In the genomic region with DNA sequence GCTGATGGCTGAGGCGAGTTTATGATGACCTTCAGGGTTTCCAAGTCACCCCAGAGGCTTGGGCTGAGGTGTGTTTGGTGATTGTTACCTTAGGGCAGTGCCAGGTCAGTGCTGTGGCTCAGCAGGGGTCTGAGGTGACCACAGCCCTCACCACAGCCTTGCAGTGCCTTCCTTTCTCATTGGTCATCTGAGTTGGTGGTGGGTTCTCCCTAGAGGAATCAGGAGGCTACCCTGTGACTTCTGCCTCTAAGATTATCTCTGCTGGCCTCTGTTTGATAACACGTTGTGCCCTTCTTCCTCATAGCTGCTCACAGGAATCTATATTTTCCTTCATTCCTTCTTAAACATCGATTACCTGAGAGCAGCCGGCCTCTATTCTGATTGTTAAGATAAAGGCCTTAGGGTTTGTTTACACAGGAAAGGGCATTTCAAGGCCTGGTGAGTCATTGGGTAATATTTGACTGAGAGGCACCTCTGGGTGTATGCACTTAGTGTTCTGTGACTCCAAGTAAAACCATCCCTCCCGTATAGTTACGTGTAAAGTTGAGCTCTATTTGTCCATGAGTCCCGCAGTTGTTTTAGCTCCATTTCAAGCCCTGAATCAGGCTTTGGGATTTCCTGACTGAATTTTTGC, we compare ENCODE assay signal across 13 mouse cellular contexts. TPM values are rescaled to one million over a fixed set of nuclear protein-coding genes. Genes with fewer than 3 reads are reported as not detected.
A peak's percentile ranks its signal among the peaks of the same experiment; 100 is the strongest.
DNase-seq lines count a peak whose midpoint lies in the region; ATAC-seq and TF ChIP-seq lines count a peak whose summit lies in the region.
"Had no signal": no experiment of that assay in that cellular context is flagged by ENCODE, and none has a peak within 500 bp of the region (broad histone marks: within the 10 kb centered on the region; RNA-seq: fewer than 3 reads in every experiment).

No protein-coding gene starts in this region.

- no peak overlapping the region for H3K4me3 ChIP-seq in kidney, embryonic 15.5 days (replicated peaks)
- no peak overlapping the region for H3K4me3 ChIP-seq in small intestine, adult 2 months (ENCODE audit: low read depth, low read length)
- H3K4me3 ChIP-seq: heart, embryonic 12.5 days; hindbrain, embryonic 13.5 days; layer of hippocampus, adult 2 months had no signal

- no peaks in the 10 kb centered on the region for H3K27me3 ChIP-seq in kidney, embryonic 15.5 days
- H3K27me3 ChIP-seq in small intestine, adult 2 months (ENCODE audit: control insufficient read depth, insufficient read depth, low read length), result no peaks in the 10 kb centered on the region
- H3K27me3 ChIP-seq: heart, embryonic 12.5 days; hindbrain, embryonic 13.5 days had no signal

- TF ChIP-seq POLR2A in small intestine, adult 2 months (IDR thresholded peaks at IDR 0.05; ENCODE audit: low read depth, low read length), result no peak

- H3K4me1 ChIP-seq in kidney, embryonic 15.5 days, result peaks cover 47% of the 10 kb centered on the region
- H3K4me1 ChIP-seq in small intestine, adult 2 months (ENCODE audit: control insufficient read depth, insufficient read depth, insufficient read length, low read length), result peaks cover 10% of the 10 kb centered on the region

- peak overlapping the region; percentile 57 for H3K27ac ChIP-seq in kidney, embryonic 15.5 days
- H3K27ac ChIP-seq in small intestine, adult 2 months (ENCODE audit: insufficient read depth, low read depth, low read length), result peak overlapping the region; percentile 24; the same call in 1 of the 2 replicates
- H3K27ac ChIP-seq: hindbrain, embryonic 13.5 days; layer of hippocampus, adult 2 months had no signal

- DNase-seq in kidney, adult 18-20 months, result peak; percentile 44
- DNase-seq in kidney, postnatal 10 days, result no peak
- peak; percentile 49 for DNase-seq in NIH3T3 (ENCODE audit: low read depth)
- no peak for DNase-seq in right cerebral cortex, adult 2 months (ENCODE audit: low spot score in 2 of 2)
- no peak for DNase-seq in left cerebral cortex, postnatal 36 days (ENCODE audit: low spot score in 2 of 2)
- DNase-seq: adrenal gland, postnatal 25 days; cerebellum, adult 11 months; thymus, postnatal 14 days had no signal

- no peak overlapping the region for H3K9ac ChIP-seq in kidney, embryonic 15.5 days
- H3K9ac ChIP-seq: heart, embryonic 12.5 days; hindbrain, embryonic 13.5 days had no signal

- H3K36me3 ChIP-seq in kidney, embryonic 15.5 days, result peaks cover 80% of the 10 kb centered on the region
- H3K36me3 ChIP-seq in small intestine, adult 2 months (ENCODE audit: control insufficient read depth, insufficient read depth, low read length), result no peaks in the 10 kb centered on the region

- no peak for TF ChIP-seq CTCF in small intestine, adult 2 months (IDR thresholded peaks at IDR 0.05; ENCODE audit: extremely low read depth, insufficient read length, insufficient replicate concordance, low read depth, low read length)

- intact Hi-C loops in left cerebral cortex, postnatal 36 days (cut with DNase I), result no loop called here

- H3K9me3 ChIP-seq in kidney, embryonic 15.5 days (replicated peaks), result no peaks in the 10 kb centered on the region
- H3K9me3 ChIP-seq: heart, embryonic 12.5 days; hindbrain, embryonic 13.5 days had no signal

- ATAC-seq in kidney, embryonic 15.5 days (replicated peaks; ENCODE audit: low FRiP score), result peak; percentile 68; the same call in 1 of the 2 replicates

- no peak overlapping the region for H3K4me2 ChIP-seq in kidney, embryonic 15.5 days
- H3K4me2 ChIP-seq: heart, embryonic 12.5 days; hindbrain, embryonic 13.5 days had no signal

- WGBS in kidney, embryonic 15.5 days, result 69% methylated on average over 7 of the region's 7 CpGs
- WGBS in small intestine, adult 2 months, result 20% methylated on average over 7 of the region's 7 CpGs

RNA-seq across cellular contexts. Expression of gene Zscan2, which starts 5.9 kb away (rescaled TPM):
- 2.8 and 2.9 TPM in 2 replicates for polyA plus RNA-seq in kidney, embryonic 15.5 days (2015; fragmentation: Nextera tagmentation; extraction: Ambion mirVana)
- polyA plus RNA-seq in small intestine, adult 2 months (2012; rRNA removed), result 1.3 and 1.8 TPM in 2 replicates
- total RNA-seq in left cerebral cortex, postnatal 36 days (2021), result 10 to 100 TPM; 13.4 to 15.2 TPM

RNA-seq across cellular contexts. Expression of gene Wdr73, which starts 34.4 kb away (rescaled TPM):
- 36.7 and 37.5 TPM in 2 replicates for polyA plus RNA-seq in kidney, embryonic 15.5 days (2015; fragmentation: Nextera tagmentation; extraction: Ambion mirVana)
- 5.5 and 6.2 TPM in 2 replicates for polyA plus RNA-seq in small intestine, adult 2 months (2012; rRNA removed)
- 10 to 100 TPM; 22.9 to 25.8 TPM for total RNA-seq in left cerebral cortex, postnatal 36 days (2021)

RNA-seq across cellular contexts. Expression of gene Nmb, which starts 38.2 kb away (rescaled TPM):
- 8.2 and 10.0 TPM in 2 replicates for polyA plus RNA-seq in kidney, embryonic 15.5 days (2015; fragmentation: Nextera tagmentation; extraction: Ambion mirVana)
- 2.0 and 2.3 TPM in 2 replicates for polyA plus RNA-seq in small intestine, adult 2 months (2012; rRNA removed)
- 1 to 10 TPM; 3.3 to 7.1 TPM for total RNA-seq in left cerebral cortex, postnatal 36 days (2021)

RNA-seq across cellular contexts. Expression of gene Iqgap1, which starts 40.9 kb away (rescaled TPM):
- polyA plus RNA-seq in kidney, embryonic 15.5 days (2015; fragmentation: Nextera tagmentation; extraction: Ambion mirVana), result 95.2 and 95.3 TPM in 2 replicates
- polyA plus RNA-seq in small intestine, adult 2 months (2012; rRNA removed), result 16.5 and 28.9 TPM in 2 replicates
- 10 to 100 TPM; 18.5 to 26.9 TPM for total RNA-seq in left cerebral cortex, postnatal 36 days (2021)

Comparison
In these comparisons a context has a peak if more than half of its experiments do, and no peak if none do; other contexts are left out.
1. DNase-seq: peak in kidney, adult 18-20 months (single experiment) and NIH3T3 (single experiment); none in kidney, postnatal 10 days (single experiment), right cerebral cortex, adult 2 months (0 of 2) and left cerebral cortex, postnatal 36 days (0 of 2).